Mouse (Mus musculus) testis, postnatal 14 days (tissue): ENCODE measurements around the gene 2010111I01Rik.

Experiments
- DNase-seq: peaks from one replicate; pipeline ENCODE4 v3.0.0; 2021; ENCODE audit warnings: low spot score

2010111I01Rik gene

GRCm38 (mm10) chr13:63316407-63316806 is 351.7 kb downstream of the 2010111I01Rik start:
- no peak for DNase-seq

- DNase-seq = no peak
Measured at GRCm38 (mm10) chr13:63317681-63318104, 353.0 kb downstream of the 2010111I01Rik start.

- DNase-seq = no peak
Measured at GRCm38 (mm10) chr13:63319814-63320213, 355.1 kb downstream of the 2010111I01Rik start.

GRCm38 (mm10) chr13:63321689-63322088 is 357.0 kb downstream of the 2010111I01Rik start:
- no peak for DNase-seq

- DNase-seq = no peak
Measured at GRCm38 (mm10) chr13:63322756-63323155, 358.1 kb downstream of the 2010111I01Rik start.

- DNase-seq = no peak
Measured at GRCm38 (mm10) chr13:63323286-63324075, 358.8 kb downstream of the 2010111I01Rik start.

- no peak for DNase-seq
Measured at GRCm38 (mm10) chr13:63324311-63324710, 359.6 kb downstream of the 2010111I01Rik start.

GRCm38 (mm10) chr13:63324978-63325848 is 360.5 kb downstream of the 2010111I01Rik start:
- peak; percentile 66 for DNase-seq

- DNase-seq = no peak
Measured at GRCm38 (mm10) chr13:63326015-63326414, 361.3 kb downstream of the 2010111I01Rik start.

- DNase-seq = no peak
Measured at GRCm38 (mm10) chr13:63330236-63330860, 365.7 kb downstream of the 2010111I01Rik start.

GRCm38 (mm10) chr13:63331379-63331778 is 366.7 kb downstream of the 2010111I01Rik start:
- no peak for DNase-seq

- no peak for DNase-seq
Measured at GRCm38 (mm10) chr13:63332576-63333300, 368.0 kb downstream of the 2010111I01Rik start.

GRCm38 (mm10) chr13:63335421-63336134 is 370.9 kb downstream of the 2010111I01Rik start:
- DNase-seq = no peak

GRCm38 (mm10) chr13:63336335-63336734 is 371.6 kb downstream of the 2010111I01Rik start:
- DNase-seq = no peak

GRCm38 (mm10) chr13:63337239-63337960 is 372.7 kb downstream of the 2010111I01Rik start:
- no peak for DNase-seq

- DNase-seq = no peak
Measured at GRCm38 (mm10) chr13:63339946-63340345, 375.3 kb downstream of the 2010111I01Rik start.

- DNase-seq = peak; percentile 39
Measured at GRCm38 (mm10) chr13:63342781-63343180, 378.1 kb downstream of the 2010111I01Rik start.

GRCm38 (mm10) chr13:63344481-63344880 is 379.8 kb downstream of the 2010111I01Rik start:
- no peak for DNase-seq

- no peak for DNase-seq
Measured at GRCm38 (mm10) chr13:63345476-63346225, 381.0 kb downstream of the 2010111I01Rik start.

GRCm38 (mm10) chr13:63347639-63348038 is 382.9 kb downstream of the 2010111I01Rik start:
- DNase-seq = no peak
